Mouse (Mus musculus): ENCODE measurements around the gene Cbr1.

Cbr1 gene

GRCm38 (mm10) chr16:93605553-93605952 lies at the start of gene Cbr1:
Cbr1 (plus strand) TSS chr16:93605853.
- DNase-seq (ENCODE audit: low spot score): no peak

GRCm38 (mm10) chr16:93557646-93558045 lies 48.0 kb upstream of the Cbr1 start:
- no peak for DNase-seq (ENCODE audit: low spot score)

- no peak for DNase-seq (ENCODE audit: low spot score)
Observed at GRCm38 (mm10) chr16:93558499-93558898, 47.2 kb upstream of the Cbr1 start.

GRCm38 (mm10) chr16:93572383-93572782 lies 33.3 kb upstream of the Cbr1 start:
- DNase-seq (ENCODE audit: low spot score): no peak

GRCm38 (mm10) chr16:93573434-93573833 lies 32.2 kb upstream of the Cbr1 start:
- DNase-seq (ENCODE audit: low spot score): no peak

GRCm38 (mm10) chr16:93574521-93575191 lies 31.0 kb upstream of the Cbr1 start:
- no peak for DNase-seq (ENCODE audit: low spot score)

- DNase-seq (ENCODE audit: low spot score): no peak
Observed at GRCm38 (mm10) chr16:93575574-93575973, 30.1 kb upstream of the Cbr1 start.

- peak; percentile 81 for DNase-seq (ENCODE audit: low spot score)
Observed at GRCm38 (mm10) chr16:93576412-93577082, 29.1 kb upstream of the Cbr1 start.

- no peak for DNase-seq (ENCODE audit: low spot score)
Observed at GRCm38 (mm10) chr16:93578346-93579005, 27.2 kb upstream of the Cbr1 start.

- no peak for DNase-seq (ENCODE audit: low spot score)
Observed at GRCm38 (mm10) chr16:93581125-93581524, 24.5 kb upstream of the Cbr1 start.

- DNase-seq (ENCODE audit: low spot score): no peak
Observed at GRCm38 (mm10) chr16:93584976-93585702, 20.5 kb upstream of the Cbr1 start.

- no peak for DNase-seq (ENCODE audit: low spot score)
Observed at GRCm38 (mm10) chr16:93585703-93586205, 19.9 kb upstream of the Cbr1 start.

- DNase-seq (ENCODE audit: low spot score): no peak
Observed at GRCm38 (mm10) chr16:93586382-93586781, 19.3 kb upstream of the Cbr1 start.

GRCm38 (mm10) chr16:93588281-93588680 lies 17.4 kb upstream of the Cbr1 start:
- DNase-seq (ENCODE audit: low spot score): no peak

GRCm38 (mm10) chr16:93590915-93591314 lies 14.7 kb upstream of the Cbr1 start:
- DNase-seq (ENCODE audit: low spot score): no peak

GRCm38 (mm10) chr16:93591450-93592430 lies 13.9 kb upstream of the Cbr1 start:
- DNase-seq (ENCODE audit: low spot score): no peak

GRCm38 (mm10) chr16:93592711-93593110 lies 12.9 kb upstream of the Cbr1 start:
- DNase-seq (ENCODE audit: low spot score): no peak

GRCm38 (mm10) chr16:93593406-93593805 lies 12.2 kb upstream of the Cbr1 start:
- DNase-seq (ENCODE audit: low spot score): no peak

- no peak for DNase-seq (ENCODE audit: low spot score)
Observed at GRCm38 (mm10) chr16:93594448-93594847, 11.2 kb upstream of the Cbr1 start.

- DNase-seq (ENCODE audit: low spot score): no peak
Observed at GRCm38 (mm10) chr16:93595766-93596165, 9.9 kb upstream of the Cbr1 start.

GRCm38 (mm10) chr16:93596807-93597206 lies 8.8 kb upstream of the Cbr1 start:
- DNase-seq (ENCODE audit: low spot score): no peak
